Mouse (Mus musculus) heart, embryonic 13.5 days (tissue): ENCODE measurements around the gene Rarb. TPM values are rescaled to one million over a fixed set of nuclear protein-coding genes. Genes with fewer than 3 reads are reported as not detected.

ENCODE experiments used
- ATAC-seq: fragments of 200-750 bp; cut with Nextera tagmentation; 2 replicates; pipeline ENCODE4 v1.8.0; 2017; ENCODE audit warnings: moderate TSS enrichment; ENCODE audit not compliant: insufficient number of reproducible peaks, low FRiP score, low TSS enrichment; ENCODE audit errors: extremely low read depth
- H3K27ac ChIP-seq: fragments of 300-500 bp; sonication (generic); replicated peaks from 2 replicates; pipeline ENCODE4 v1.5.1; 2015; ENCODE audit warnings: moderate library complexity, mild to moderate bottlenecking, inconsistent platforms
- H3K27me3 ChIP-seq: fragments of 300-500 bp; sonication (generic); replicated peaks from 2 replicates; pipeline ENCODE4 v1.6.1; 2015; ENCODE audit warnings: mild to moderate bottlenecking, inconsistent platforms
- H3K36me3 ChIP-seq: fragments of 300-500 bp; sonication (generic); 2 replicates; pipeline ENCODE4 v1.6.1; 2015; ENCODE audit warnings: mild to moderate bottlenecking, inconsistent platforms
- H3K4me1 ChIP-seq: fragments of 300-500 bp; sonication (generic); 2 replicates; pipeline ENCODE4 v1.6.1; 2015; ENCODE audit warnings: inconsistent platforms
- H3K4me2 ChIP-seq: fragments of 300-500 bp; sonication (generic); 2 replicates; pipeline ENCODE4 v1.6.1; 2015; ENCODE audit warnings: inconsistent platforms, mild to moderate bottlenecking, moderate library complexity
- H3K4me3 ChIP-seq: fragments of 300-500 bp; sonication (generic); 2 replicates; pipeline ENCODE4 v1.5.1; 2015; ENCODE audit warnings: moderate library complexity, mild to moderate bottlenecking, inconsistent platforms
- H3K9ac ChIP-seq: fragments of 300-500 bp; sonication (generic); 2 replicates; pipeline ENCODE4 v1.6.1; 2015; ENCODE audit warnings: inconsistent platforms, mild to moderate bottlenecking, moderate library complexity
- H3K9me3 ChIP-seq: fragments of 300-500 bp; sonication (generic); 2 replicates; pipeline ENCODE4 v1.6.1; 2016; ENCODE audit warnings: inconsistent platforms
- WGBS: fragments of 180-500 bp; shearing (Covaris S2); methylation state at CpG from one replicate; pipeline ENCODE4 v1.1.7; 2015; ENCODE audit warnings: mixed read lengths; 5-methylcytosine and 5-hydroxymethylcytosine counted together
- polyA plus RNA-seq: library from polyadenylated mRNA; unstranded; fragments of >200 nt; fragmentation: Nextera tagmentation; extraction: Ambion mirVana; gene quantifications from 2 replicates; pipeline ENCODE4 v1.2.1, GENCODE M21; 2015

Rarb gene
- polyA plus RNA-seq, result 12.4 and 13.1 TPM in 2 replicates

DNA sequence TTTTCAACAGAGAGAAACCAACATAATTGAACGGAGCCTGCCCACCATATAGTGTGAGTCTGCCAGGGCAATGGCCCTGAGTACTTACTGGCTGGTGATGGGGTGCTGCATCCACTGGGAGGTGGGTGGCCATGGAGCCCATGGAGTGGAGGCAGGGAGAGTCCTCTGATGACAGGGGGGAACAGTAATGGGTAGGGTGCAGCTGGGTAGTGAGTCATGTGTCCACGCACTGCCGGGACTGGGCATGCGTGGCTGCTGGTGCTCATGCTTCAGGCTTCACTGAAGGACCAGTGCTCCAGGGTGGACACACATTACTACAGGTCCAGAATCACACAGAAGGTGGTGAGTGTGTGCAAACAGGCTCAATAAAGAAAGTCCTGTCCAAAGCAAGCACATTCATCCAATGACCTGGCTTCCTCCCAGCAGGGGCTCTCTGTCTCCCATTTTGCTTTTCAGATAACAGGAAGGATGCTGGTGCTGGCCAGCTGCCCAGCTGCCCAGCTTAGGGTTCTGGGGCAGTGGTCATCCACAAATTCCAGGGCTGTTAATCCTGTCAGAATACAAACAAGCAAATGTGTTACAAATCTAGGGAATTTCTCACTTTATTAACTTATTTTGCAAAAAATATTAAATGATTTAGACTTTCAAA, at the start of gene Rarb:
Gene Rarb, minus strand, starts transcription at position 555 of the 649 bp plus-strand sequence.
- H3K4me2 ChIP-seq, result no peak within 1 kb of the TSS
- 75% methylated on average over 4 of the region's 4 CpGs for WGBS
- no peak within 1 kb of the TSS for H3K4me3 ChIP-seq
- H3K27me3 ChIP-seq, result no peaks in the 10 kb centered on the region
- H3K27ac ChIP-seq, result no peak within 1 kb of the TSS
- peaks cover 6% of the 10 kb centered on the region for H3K4me1 ChIP-seq
- no peak within 1 kb of the TSS for H3K9ac ChIP-seq
- no peaks in the 10 kb centered on the region for H3K36me3 ChIP-seq
- no peak for ATAC-seq
- no peaks in the 10 kb centered on the region for H3K9me3 ChIP-seq

DNA sequence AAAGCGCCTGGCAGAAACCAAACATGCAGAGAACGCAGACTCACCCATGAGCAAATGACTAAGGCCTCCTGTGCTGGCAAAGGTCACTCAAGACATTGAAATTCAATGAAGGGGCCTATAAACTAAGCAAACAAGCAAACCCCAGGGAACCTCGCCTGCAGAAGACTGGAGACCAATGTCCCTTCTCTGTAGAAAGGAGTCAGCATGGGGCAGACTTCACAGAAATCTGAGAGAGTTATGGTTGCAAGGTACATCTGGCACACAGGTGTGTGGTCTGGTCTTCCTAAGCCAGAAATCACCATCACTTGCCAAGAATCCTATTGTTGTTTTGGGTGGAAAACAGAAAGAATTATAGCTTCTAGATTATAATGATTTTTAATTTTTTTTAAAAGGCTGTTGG, 23.1 kb upstream of the Rarb start:
- Histone ChIP-seq H3K4me2 (no peak overlapping the region), H3K36me3 (no peaks in the 10 kb centered on the region), H3K27me3 (no peaks in the 10 kb centered on the region), H3K9ac (no peak overlapping the region), H3K9me3 (no peaks in the 10 kb centered on the region), H3K4me1 (0 out of 2 replicates have a peak, but pooled peaks cover 3% of the 10 kb centered on the region), H3K27ac (no peak overlapping the region), H3K4me3 (no peak overlapping the region)
- no peak for ATAC-seq
- WGBS, result 74% methylated on average over 3 of the region's 3 CpGs

- Histone ChIP-seq H3K4me1 (0 out of 2 replicates have a peak, but pooled peaks cover 3% of the 10 kb centered on the region), H3K9me3 (no peaks in the 10 kb centered on the region), H3K9ac (no peak overlapping the region), H3K27me3 (no peaks in the 10 kb centered on the region), H3K36me3 (no peaks in the 10 kb centered on the region), H3K27ac (no peak overlapping the region), H3K4me2 (no peak overlapping the region), H3K4me3 (no peak overlapping the region)
- ATAC-seq, result no peak
- WGBS, result 78% methylated on average over 6 of the region's 6 CpGs
Observed at GRCm38 (mm10) chr14:16841597-16841989, 22.6 kb upstream of the Rarb start.

DNA sequence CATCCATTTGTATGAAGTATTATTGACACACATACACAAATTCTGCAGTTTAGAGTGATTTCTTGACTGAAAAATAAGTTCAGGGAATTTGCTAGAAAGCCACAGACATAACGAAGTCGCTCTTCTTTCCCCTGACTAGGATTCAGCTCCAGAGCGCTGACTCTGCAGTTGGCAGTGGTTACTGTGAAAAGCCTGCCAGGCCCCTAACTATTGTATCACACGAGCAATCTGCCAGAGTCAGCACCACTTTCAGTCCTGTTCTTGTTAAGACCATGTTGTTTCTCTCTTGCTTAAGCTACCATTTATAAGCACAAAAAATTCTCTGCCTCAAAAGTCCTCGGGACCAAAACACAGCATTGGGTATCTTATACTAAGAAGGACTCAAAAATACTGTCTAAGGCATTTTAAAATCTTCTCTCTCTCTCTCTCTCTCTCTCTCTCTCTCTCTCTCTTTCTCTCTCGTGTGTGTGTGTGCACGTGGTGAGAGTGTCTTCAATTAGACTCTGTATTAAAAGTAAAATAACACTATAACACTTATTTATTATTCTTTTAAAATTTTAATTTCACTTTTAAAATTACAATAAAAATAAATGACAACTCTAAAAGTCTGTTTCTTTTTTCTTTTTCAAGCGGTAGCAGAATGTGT, 22.1 kb upstream of the Rarb start:
- Histone ChIP-seq H3K4me2 (no peak overlapping the region), H3K4me1 (0 out of 2 replicates have a peak, but pooled peaks cover 3% of the 10 kb centered on the region), H3K4me3 (no peak overlapping the region), H3K36me3 (no peaks in the 10 kb centered on the region), H3K9me3 (no peaks in the 10 kb centered on the region), H3K9ac (no peak overlapping the region), H3K27ac (no peak overlapping the region), H3K27me3 (no peaks in the 10 kb centered on the region)
- no peak for ATAC-seq
- WGBS, result 62% methylated on average over 8 of the region's 8 CpGs

DNA sequence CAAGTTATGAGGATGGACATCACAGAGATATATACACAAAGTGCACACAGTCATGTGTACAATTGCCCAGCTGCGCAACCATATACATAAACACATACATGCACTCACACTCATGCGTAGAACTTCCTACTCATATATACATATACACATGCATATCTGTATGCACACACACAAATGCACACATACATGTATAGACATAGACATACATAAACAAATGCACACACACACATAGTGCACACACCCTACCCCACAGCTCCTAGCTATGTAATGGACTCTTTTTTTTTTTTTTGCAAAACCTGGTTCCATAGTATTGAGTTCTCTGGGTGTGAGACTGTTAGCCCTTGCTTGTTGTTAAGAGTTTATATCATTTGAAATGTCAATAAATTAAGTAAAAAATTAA, 21.2 kb upstream of the Rarb start:
- Histone ChIP-seq H3K36me3 (no peaks in the 10 kb centered on the region), H3K9ac (no peak overlapping the region), H3K4me2 (no peak overlapping the region), H3K27me3 (no peaks in the 10 kb centered on the region), H3K4me3 (no peak overlapping the region), H3K27ac (no peak overlapping the region), H3K4me1 (0 out of 2 replicates have a peak, but pooled peaks cover 3% of the 10 kb centered on the region), H3K9me3 (no peaks in the 10 kb centered on the region)
- ATAC-seq, result no peak
- WGBS, result 90% methylated on average over 2 of the region's 2 CpGs

DNA sequence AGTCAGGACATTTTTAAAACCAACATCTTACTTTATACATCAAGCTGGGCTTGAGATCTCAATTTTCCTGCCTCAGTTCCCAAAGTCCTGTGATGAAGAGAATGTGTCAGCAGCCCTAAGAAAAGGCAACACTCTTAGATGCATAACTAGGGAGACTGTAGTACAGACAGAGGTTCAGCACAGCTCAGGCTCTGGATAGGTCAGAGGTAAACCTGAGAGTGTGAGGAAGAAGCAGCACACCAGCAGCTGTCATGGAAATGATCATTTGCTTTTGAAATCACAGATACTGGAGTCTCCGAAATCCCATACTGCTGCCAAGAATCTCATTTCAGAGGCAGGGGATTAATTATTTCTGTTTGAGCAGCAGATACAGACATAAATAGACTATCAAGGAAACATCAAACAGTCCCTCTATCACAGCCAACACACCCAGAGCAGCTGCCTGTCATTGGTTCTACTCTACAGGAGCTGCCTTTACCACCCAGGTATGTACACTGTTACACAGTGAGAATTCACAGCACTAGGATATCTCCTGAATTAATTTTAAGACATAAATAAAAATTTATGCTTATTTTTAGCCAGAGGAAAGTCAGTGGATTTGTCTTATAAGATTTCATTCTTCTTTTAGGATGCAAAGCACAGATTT, 3.7 kb downstream of the Rarb start:
- Histone ChIP-seq H3K36me3 (no peaks in the 10 kb centered on the region), H3K9ac (no peak overlapping the region), H3K4me3 (no peak overlapping the region), H3K9me3 (no peaks in the 10 kb centered on the region), H3K4me1 (peaks cover 6% of the 10 kb centered on the region), H3K4me2 (no peak overlapping the region), H3K27ac (no peak overlapping the region), H3K27me3 (no peaks in the 10 kb centered on the region)
- WGBS, result 56% methylated on average over 1 of the region's 1 CpGs
- ATAC-seq, result no peak

- 0 out of 2 replicates have a peak overlapping the region, but pooled peaks have one; percentile 14 for H3K27ac ChIP-seq
- no peaks in the 10 kb centered on the region for H3K36me3 ChIP-seq
- H3K9ac ChIP-seq, result no peak overlapping the region
- H3K4me3 ChIP-seq, result no peak overlapping the region
- no peak for ATAC-seq
- WGBS, result 67% methylated on average over 3 of the region's 3 CpGs
- no peaks in the 10 kb centered on the region for H3K27me3 ChIP-seq
- H3K4me2 ChIP-seq, result no peak overlapping the region
- no peaks in the 10 kb centered on the region for H3K4me1 ChIP-seq
- no peaks in the 10 kb centered on the region for H3K9me3 ChIP-seq
Observed at GRCm38 (mm10) chr14:16806155-16806554, 12.8 kb downstream of the Rarb start.

GRCm38 (mm10) chr14:16790161-16790560, 28.8 kb downstream of the Rarb start:
- no peak overlapping the region for H3K9ac ChIP-seq
- H3K4me2 ChIP-seq, result no peak overlapping the region
- no peak overlapping the region for H3K27ac ChIP-seq
- ATAC-seq, result no peak
- WGBS, result 60% methylated on average over 1 of the region's 1 CpGs
- H3K27me3 ChIP-seq, result no peaks in the 10 kb centered on the region
- no peaks in the 10 kb centered on the region for H3K9me3 ChIP-seq
- no peak overlapping the region for H3K4me3 ChIP-seq
- H3K4me1 ChIP-seq, result no peaks in the 10 kb centered on the region
- no peaks in the 10 kb centered on the region for H3K36me3 ChIP-seq

DNA sequence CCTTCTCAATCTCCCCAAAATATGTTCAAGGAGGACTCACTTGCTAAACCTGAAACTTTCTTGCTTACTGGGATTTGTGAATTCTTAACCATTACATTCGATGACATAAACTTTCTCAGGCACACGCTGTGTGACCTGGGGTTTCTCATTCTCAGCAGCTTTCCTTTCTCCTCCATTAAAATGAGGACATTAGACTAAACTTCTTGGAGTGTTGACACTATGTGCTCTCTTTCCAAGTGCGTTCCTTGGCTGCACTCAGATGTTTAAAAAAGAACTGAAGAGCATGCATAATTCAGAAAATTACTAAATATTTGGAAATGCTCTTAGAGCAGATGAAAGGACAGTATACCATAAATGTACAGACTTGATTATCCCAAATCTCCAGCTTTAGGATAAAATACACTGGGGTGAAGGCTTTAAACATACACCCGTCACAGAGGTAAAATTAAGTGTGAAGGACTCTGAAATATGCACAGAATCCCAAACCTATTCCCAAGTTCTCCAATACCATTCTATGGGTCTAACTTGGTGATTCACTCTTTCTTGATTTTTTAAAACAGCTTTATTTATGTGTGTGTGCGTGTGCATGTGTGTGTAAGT, 36.9 kb downstream of the Rarb start:
- ATAC-seq, result no peak
- WGBS, result 76% methylated on average over 5 of the region's 5 CpGs
- no peak overlapping the region for H3K4me2 ChIP-seq
- H3K4me3 ChIP-seq, result no peak overlapping the region
- no peaks in the 10 kb centered on the region for H3K4me1 ChIP-seq
- no peak overlapping the region for H3K9ac ChIP-seq
- no peaks in the 10 kb centered on the region for H3K36me3 ChIP-seq
- no peaks in the 10 kb centered on the region for H3K27me3 ChIP-seq
- H3K27ac ChIP-seq, result no peak overlapping the region
- H3K9me3 ChIP-seq, result no peaks in the 10 kb centered on the region

DNA sequence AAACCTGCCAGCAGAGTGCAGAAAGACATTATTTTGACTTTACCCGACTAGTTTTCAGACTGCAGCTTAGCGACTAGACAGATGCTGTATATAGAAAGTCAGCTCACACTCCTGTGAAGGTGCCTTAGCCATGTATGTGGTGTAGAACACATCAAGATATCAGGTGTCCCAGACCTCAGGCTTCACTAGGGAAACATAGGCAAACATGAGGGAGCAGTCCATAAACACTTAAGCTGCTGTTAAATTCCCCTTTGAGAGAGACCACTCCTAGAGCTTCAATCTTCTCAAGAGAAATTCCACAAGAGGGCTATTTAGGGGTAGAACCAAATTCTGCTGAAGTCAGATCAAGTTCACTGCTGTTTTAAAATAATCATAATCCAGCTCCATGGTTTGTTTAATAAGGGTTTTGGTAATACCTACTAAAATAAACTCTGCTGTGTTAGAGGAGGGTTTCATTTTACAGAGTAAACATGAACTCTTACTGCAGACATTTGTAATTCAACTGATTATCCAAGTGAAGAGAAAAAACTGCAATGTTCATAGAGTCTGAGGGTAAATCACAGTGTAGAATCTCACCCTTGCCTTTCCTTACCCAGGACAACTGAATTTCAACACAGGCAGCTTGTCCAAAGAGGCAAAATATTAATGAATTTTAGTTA, 42.1 kb downstream of the Rarb start:
- Histone ChIP-seq H3K27ac (no peak overlapping the region), H3K4me3 (no peak overlapping the region), H3K36me3 (no peaks in the 10 kb centered on the region), H3K4me2 (no peak overlapping the region), H3K9ac (no peak overlapping the region), H3K27me3 (no peaks in the 10 kb centered on the region), H3K4me1 (peaks cover 6% of the 10 kb centered on the region; the same call in 1 of the 2 replicates), H3K9me3 (no peaks in the 10 kb centered on the region)
- no peak for ATAC-seq
- WGBS, result 66% methylated on average over 2 of the region's 2 CpGs

DNA sequence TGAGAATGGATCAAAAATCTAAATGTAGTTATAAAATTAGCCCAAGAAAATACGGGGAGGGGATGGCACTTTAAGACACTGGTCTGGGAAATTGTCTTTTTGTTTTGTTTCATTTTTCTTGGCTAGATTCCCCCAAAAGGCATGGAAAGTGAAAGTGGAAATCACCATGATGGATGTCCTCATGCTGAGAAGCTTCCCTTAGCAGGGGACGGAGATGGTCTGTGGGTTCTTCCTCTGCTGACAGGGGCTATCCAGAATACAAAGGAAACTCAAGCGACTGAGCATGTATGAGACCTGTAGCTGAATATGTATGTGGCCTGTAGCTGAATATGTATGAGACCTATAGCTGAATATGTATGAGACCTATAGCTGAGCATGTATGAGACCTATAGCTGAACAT, 46.0 kb downstream of the Rarb start:
- no peaks in the 10 kb centered on the region for H3K36me3 ChIP-seq
- no peak overlapping the region for H3K9ac ChIP-seq
- no peak for ATAC-seq
- no peak overlapping the region for H3K4me2 ChIP-seq
- WGBS, result 63% methylated on average over 3 of the region's 3 CpGs
- H3K27me3 ChIP-seq, result no peaks in the 10 kb centered on the region
- H3K27ac ChIP-seq, result no peak overlapping the region
- peaks cover 6% of the 10 kb centered on the region; the same call in 1 of the 2 replicates for H3K4me1 ChIP-seq
- H3K4me3 ChIP-seq, result no peak overlapping the region
- H3K9me3 ChIP-seq, result no peaks in the 10 kb centered on the region
